Mouse (Mus musculus): Measurements from ENCODE around the gene Srd5a3. TPM values are rescaled to one million over a fixed set of nuclear protein-coding genes. Genes with fewer than 3 reads are reported as not detected.
A peak's percentile ranks its signal among the peaks of the same experiment; 100 is the strongest.

Srd5a3 gene
- total RNA-seq, 1 experiment from 2014 or later, result 12.7 TPM

DNA sequence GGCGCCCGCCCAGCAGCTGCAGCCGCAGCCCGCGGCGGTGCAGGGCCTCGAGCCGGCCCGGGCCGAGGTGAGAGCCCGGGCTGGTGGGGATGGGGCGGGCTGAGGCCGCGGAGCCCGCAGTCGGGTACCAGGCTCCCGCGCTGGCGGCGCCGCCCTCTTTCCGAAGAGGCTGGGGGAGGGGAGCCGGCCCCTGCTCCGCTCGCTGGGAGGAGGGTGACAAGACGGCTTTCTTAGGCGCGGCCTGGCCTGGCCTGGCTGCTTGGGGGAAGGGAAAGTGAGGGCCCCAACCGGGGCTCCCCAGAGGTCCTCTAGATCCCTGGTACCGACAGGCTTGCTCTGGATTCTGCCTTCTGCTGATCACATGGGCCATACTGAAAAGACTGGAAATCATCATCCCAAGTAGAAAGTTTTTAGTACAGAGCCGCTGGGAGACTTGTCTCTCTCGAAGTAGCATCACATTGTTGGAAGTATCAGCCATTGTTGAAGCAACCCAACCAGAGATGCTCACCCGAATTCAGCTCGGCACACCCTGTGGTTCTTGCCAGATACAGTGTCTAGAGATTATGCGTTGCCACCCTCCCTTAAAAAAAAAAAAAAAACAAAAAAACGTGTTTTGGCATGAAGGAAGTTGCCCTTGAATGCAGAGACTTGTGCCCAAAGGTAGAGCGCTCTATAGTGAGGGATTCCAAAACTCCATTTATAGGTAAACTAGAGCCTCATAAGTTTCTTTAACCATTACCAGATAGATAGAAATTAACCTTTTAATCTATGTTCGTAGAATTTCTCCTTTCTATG lies 44.4 kb downstream of the Srd5a3 start:
- ATAC-seq (replicated peaks; ENCODE audit: low read depth, poor library complexity, severe bottlenecking), result peak; percentile 48

DNA sequence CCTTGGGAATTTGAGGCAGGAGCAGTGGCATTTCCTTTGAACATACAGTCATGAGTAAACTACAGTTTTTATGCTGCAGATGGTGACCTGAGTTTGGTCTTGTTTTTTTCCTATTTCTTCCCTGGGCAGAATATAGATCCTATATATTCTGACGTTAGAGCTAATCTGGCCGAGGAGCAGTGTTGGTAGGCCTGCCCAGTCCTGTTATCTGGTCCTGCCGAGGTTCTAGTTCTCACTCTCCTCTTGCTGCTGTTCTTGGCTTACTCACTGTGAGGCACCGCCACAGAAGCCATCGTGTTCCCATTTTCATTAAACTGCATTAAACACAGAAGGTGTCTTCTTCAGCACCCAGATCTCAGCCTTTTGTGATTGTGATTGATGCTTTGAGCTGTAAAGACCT lies 47.8 kb downstream of the Srd5a3 start:
- no peak for ATAC-seq (replicated peaks; ENCODE audit: low read depth, poor library complexity, severe bottlenecking)

DNA sequence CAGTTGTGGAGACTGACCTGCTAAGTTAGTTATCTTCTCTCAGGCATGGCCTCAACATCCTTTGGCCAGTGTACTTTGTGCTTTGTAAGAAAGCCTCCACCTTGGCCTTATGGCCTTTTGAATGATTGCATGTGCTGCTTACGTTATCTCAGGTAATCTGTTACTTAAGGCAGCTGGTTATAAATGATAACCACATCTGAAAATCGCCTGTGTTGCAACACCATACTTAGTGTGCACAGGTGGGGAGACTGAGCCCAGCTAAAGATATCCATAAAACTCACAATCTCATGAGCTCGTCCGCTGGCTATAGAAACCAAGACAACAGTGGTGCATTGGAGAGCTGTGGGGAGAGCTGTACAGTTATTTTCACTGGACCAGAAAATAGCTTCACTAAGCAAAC lies 50.5 kb downstream of the Srd5a3 start:
- no peak for ATAC-seq (replicated peaks; ENCODE audit: low read depth, poor library complexity, severe bottlenecking)

DNA sequence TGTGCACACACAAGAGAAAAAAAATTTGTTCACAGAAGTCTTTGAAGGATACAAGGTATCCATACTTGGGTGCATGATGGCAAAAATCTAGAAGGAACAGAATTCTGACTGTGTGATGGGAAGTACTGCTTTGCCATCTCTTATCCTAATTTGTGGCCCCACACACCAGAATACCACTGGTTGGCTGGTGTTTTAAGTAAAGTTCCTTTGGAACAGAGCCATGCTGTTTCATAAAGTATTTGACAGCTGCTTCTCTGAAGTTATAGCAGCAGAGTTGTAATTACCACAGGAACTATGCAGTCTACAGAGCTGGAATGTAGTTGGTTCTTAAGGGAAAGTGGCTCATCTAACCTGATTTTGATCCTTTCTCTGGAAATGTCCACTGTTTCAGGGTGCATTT lies 53.0 kb downstream of the Srd5a3 start:
- no peak for ATAC-seq (replicated peaks; ENCODE audit: low read depth, poor library complexity, severe bottlenecking)

DNA sequence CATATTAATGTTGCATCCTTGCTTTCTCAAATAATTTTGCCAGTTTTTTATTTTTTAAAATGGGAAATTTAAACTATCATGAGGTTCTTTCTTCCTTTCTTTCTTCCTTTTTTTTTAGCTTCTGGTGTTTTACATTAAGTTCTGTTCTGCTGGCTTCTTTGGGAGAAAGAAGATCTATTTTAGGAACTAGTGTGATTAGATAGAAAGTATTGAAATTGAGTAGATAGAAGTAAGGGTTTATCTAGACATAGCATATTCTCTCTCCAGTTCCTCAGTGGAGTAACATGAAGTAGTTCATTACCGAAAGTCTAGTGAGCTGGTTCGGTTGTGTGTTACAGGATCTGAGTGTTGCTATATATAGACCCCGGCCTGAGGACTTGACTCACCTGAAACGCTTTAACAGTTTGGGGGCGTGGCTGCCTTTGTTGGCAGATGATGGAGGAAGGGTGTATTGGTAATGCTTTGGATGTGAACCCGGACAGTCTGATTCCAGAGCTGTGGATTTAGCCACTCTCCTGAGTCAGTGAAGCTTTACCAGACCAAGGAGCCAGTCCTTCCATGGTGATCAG lies 54.4 kb downstream of the Srd5a3 start:
- ATAC-seq (replicated peaks; ENCODE audit: low read depth, poor library complexity, severe bottlenecking), result no peak

DNA sequence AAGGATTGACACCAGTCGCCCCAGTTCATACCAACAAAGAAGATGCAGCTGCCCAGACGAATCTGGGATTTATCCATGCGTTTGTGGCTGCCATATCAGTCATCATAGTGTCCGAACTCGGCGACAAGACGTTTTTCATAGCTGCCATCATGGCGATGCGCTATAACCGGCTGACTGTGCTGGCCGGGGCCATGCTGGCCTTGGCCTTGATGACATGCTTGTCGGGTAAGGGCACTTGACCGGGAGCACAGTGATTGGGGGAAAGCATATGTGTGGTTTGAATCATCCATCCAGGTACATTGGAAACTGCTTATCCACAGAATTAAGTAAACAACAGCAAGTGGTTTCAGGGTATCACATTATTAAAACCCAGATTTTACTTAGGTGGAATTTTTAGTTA lies 59.3 kb downstream of the Srd5a3 start:
- no peak for ATAC-seq (replicated peaks; ENCODE audit: low read depth, poor library complexity, severe bottlenecking)

DNA sequence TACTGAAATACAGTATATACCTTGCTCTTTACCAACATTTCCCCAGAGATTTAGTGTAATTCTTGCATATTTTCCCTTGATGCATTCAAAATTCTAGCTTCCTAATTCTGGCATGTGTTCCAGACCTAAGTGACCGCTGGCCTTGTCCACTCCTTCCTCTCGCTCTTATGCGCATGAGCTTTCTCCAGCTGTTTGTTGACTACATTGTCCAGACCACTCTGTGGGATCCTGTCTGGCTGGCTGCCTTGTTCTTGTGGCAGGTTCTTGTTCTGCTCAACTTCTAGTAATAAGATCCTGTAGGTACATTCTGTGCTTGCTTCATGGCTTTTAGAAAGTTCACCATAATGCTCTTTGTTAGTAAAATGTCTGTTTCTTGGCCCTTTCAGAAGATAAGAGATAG lies 63.1 kb downstream of the Srd5a3 start:
- ATAC-seq (replicated peaks; ENCODE audit: low read depth, poor library complexity, severe bottlenecking), result no peak

Other genes starting within 250 kb of the Srd5a3 start
- 0.39 and 0.46 TPM in 2 replicates for gene Kdr, start 161.8 kb upstream of the Srd5a3 start, total RNA-seq (2017)
- 43.2 and 54.0 TPM in 2 replicates for gene Tmem165, start 43.6 kb downstream of the Srd5a3 start, total RNA-seq (2017)
- 11.0 and 13.9 TPM in 2 replicates for gene Clock, start 164.5 kb downstream of the Srd5a3 start, total RNA-seq (2017)
- gene Pdcl2, start 190.9 kb downstream of the Srd5a3 start, total RNA-seq (2017), result not detected in 2 replicates
- not detected in 2 replicates for gene Nmu, start 223.5 kb downstream of the Srd5a3 start, total RNA-seq (2017)